In genomic region chr6:136920320-136921257, GRCm38 (mm10) we compare ENCODE assay signal across 8 mouse cellular contexts. TPM values are rescaled to one million over a fixed set of nuclear protein-coding genes. Genes with fewer than 3 reads are reported as not detected.
A peak's percentile ranks its signal among the peaks of the same experiment; 100 is the strongest.
DNase-seq lines count a peak whose midpoint lies in the region; ATAC-seq and TF ChIP-seq lines count a peak whose summit lies in the region.

No protein-coding gene starts in this region.

- peak; percentile 64; the same call in 1 of the 2 replicates for TF ChIP-seq EP300 in heart, adult 2 months (IDR thresholded peaks at IDR 0.05; ENCODE audit: insufficient read depth, low read depth, low read length)

- H3K4me1 ChIP-seq in embryonic facial prominence, embryonic 11.5 days (ENCODE audit: control insufficient read depth, insufficient read depth, low read length), result no peaks in the 10 kb centered on the region
- peaks cover 7% of the 10 kb centered on the region for H3K4me1 ChIP-seq in heart, adult 2 months (ENCODE audit: control insufficient read depth, insufficient read depth, low read length)
- no peaks in the 10 kb centered on the region for H3K4me1 ChIP-seq in midbrain, postnatal 0 days (ENCODE audit: insufficient read depth, low read length)

- H3K4me3 ChIP-seq in embryonic facial prominence, embryonic 11.5 days (ENCODE audit: low read depth, low read length), result no peak overlapping the region
- H3K4me3 ChIP-seq in heart, adult 2 months, result no peak overlapping the region
- H3K4me3 ChIP-seq in midbrain, postnatal 0 days (ENCODE audit: low read depth, low read length), result no peak overlapping the region

- H3K27ac ChIP-seq in embryonic facial prominence, embryonic 11.5 days (replicated peaks; ENCODE audit: low read depth, low read length), result no peak overlapping the region
- peak overlapping the region; percentile 43 for H3K27ac ChIP-seq in heart, adult 2 months
- no peak overlapping the region for H3K27ac ChIP-seq in midbrain, postnatal 0 days (ENCODE audit: low read depth, low read length)

- no peaks in the 10 kb centered on the region for H3K9me3 ChIP-seq in embryonic facial prominence, embryonic 11.5 days (replicated peaks; ENCODE audit: control insufficient read depth, low read length)
- no peaks in the 10 kb centered on the region for H3K9me3 ChIP-seq in midbrain, postnatal 0 days (ENCODE audit: low read length)

- WGBS in embryonic facial prominence, embryonic 11.5 days, result 49% methylated on average over 16 of the region's 16 CpGs
- 27% methylated on average over 16 of the region's 16 CpGs for WGBS in heart, adult 2 months
- WGBS in midbrain, postnatal 0 days, result 45% methylated on average over 16 of the region's 16 CpGs

- H3K27me3 ChIP-seq in embryonic facial prominence, embryonic 11.5 days (ENCODE audit: control insufficient read depth, insufficient read depth, low read length), result no peaks in the 10 kb centered on the region
- no peaks in the 10 kb centered on the region for H3K27me3 ChIP-seq in heart, adult 2 months (ENCODE audit: control insufficient read depth, insufficient read depth, low read length)
- no peaks in the 10 kb centered on the region for H3K27me3 ChIP-seq in midbrain, postnatal 0 days (ENCODE audit: insufficient read depth, low read length)
- no peaks in the 10 kb centered on the region for H3K27me3 ChIP-seq in splenic B cell, adult 2 months (ENCODE audit: control insufficient read depth, insufficient read depth, low read length, poor library complexity, severe bottlenecking)

- peak; percentile 96 for TF ChIP-seq CTCF in heart, adult 2 months (IDR thresholded peaks at IDR 0.05)
- TF ChIP-seq CTCF in midbrain, postnatal 0 days (IDR thresholded peaks at IDR 0.05), result peak; percentile 92

- no peak overlapping the region for H3K9ac ChIP-seq in embryonic facial prominence, embryonic 11.5 days (replicated peaks; ENCODE audit: low read length)
- H3K9ac ChIP-seq in heart, adult 2 months (ENCODE audit: low read depth, low read length), result peak overlapping the region; percentile 42
- H3K9ac ChIP-seq in midbrain, postnatal 0 days (replicated peaks; ENCODE audit: low read length, poor library complexity, severe bottlenecking), result no peak overlapping the region

- H3K79me2 ChIP-seq in heart, adult 2 months (replicated peaks; ENCODE audit: control insufficient read depth, insufficient read depth, low read length), result no peaks in the 10 kb centered on the region

- peak; percentile 88 for DNase-seq in 3T3-L1 (ENCODE audit: low read depth, low spot score)
- peak; percentile 69 to 76 for DNase-seq in adrenal gland, adult 18-20 months (ENCODE audit: low spot score in 2 of 2)
- peak; percentile 88 for DNase-seq in embryonic facial prominence, embryonic 11.5 days (ENCODE audit: low spot score)
- DNase-seq in heart, adult 2 months, result peak; percentile 68 to 69
- peak; percentile 62 to 82 for DNase-seq in kidney, adult 8-10 months
- DNase-seq in left cerebral cortex, postnatal 4 days, result peak; percentile 68
- peak; percentile 82 for DNase-seq in midbrain, postnatal 0 days (ENCODE audit: low spot score)
- peak; percentile 82 for DNase-seq in splenic B cell, adult 2 months (ENCODE audit: low read depth, low spot score)

- H3K4me2 ChIP-seq in embryonic facial prominence, embryonic 11.5 days (ENCODE audit: low read depth, low read length), result no peak overlapping the region
- H3K4me2 ChIP-seq in midbrain, postnatal 0 days (ENCODE audit: low read depth, low read length, poor library complexity, severe bottlenecking), result no peak overlapping the region

- no peak for TF ChIP-seq POLR2A in heart, adult 2 months (IDR thresholded peaks at IDR 0.05; ENCODE audit: insufficient read depth, low read depth, low read length)

- ATAC-seq in embryonic facial prominence, embryonic 11.5 days (replicated peaks; ENCODE audit: insufficient number of reproducible peaks, low FRiP score, low TSS enrichment, low read depth), result no peak
- ATAC-seq in midbrain, postnatal 0 days (ENCODE audit: low FRiP score), result no peak; the same call in 1 of the 2 replicates

- no peaks in the 10 kb centered on the region for H3K36me3 ChIP-seq in embryonic facial prominence, embryonic 11.5 days (replicated peaks; ENCODE audit: control insufficient read depth, insufficient read depth, low read depth, low read length)
- no peaks in the 10 kb centered on the region for H3K36me3 ChIP-seq in heart, adult 2 months (ENCODE audit: control insufficient read depth, insufficient read depth, low read length)
- no peaks in the 10 kb centered on the region for H3K36me3 ChIP-seq in midbrain, postnatal 0 days (ENCODE audit: insufficient read depth, low read length)
- peaks cover 17% of the 10 kb centered on the region for H3K36me3 ChIP-seq in splenic B cell, adult 2 months (ENCODE audit: control insufficient read depth, insufficient read depth, low read length, poor library complexity, severe bottlenecking)

- intact Hi-C loops in heart, adult 2 months (cut with DNase I), result loop anchor here (1.0 to 5.0 kb wide), 2 partner anchors 47 to 59 kb away; no protein-coding TSS in a partner anchor
- intact Hi-C loops in left cerebral cortex, postnatal 4 days (cut with DNase I), result loop anchor here (2.0 kb wide), 1 partner anchor 60 kb away; no protein-coding TSS in a partner anchor

RNA-seq across cellular contexts. Expression of gene Erp27, which starts 1.4 kb away (rescaled TPM):
- not detected for total RNA-seq in adrenal gland, adult 18-20 months (2021)
- polyA plus RNA-seq in embryonic facial prominence, embryonic 11.5 days (2014; fragmentation: Nextera tagmentation; extraction: Ambion mirVana), result not detected in 2 replicates
- not detected for total RNA-seq in heart, adult 2 months (2021)
- 0.29 and 0.51 TPM in 2 replicates for polyA plus RNA-seq in heart, adult 2 months (2012; rRNA removed)
- total RNA-seq in left cerebral cortex, postnatal 4 days (2021), result under 1 TPM; 0.56 to 0.64 TPM
- not detected in 2 replicates for total RNA-seq in midbrain, postnatal 0 days (2014; rRNA removed)
- not detected in 2 replicates for polyA plus RNA-seq in midbrain, postnatal 0 days (2015; fragmentation: Nextera tagmentation; extraction: Ambion mirVana)

RNA-seq across cellular contexts. Expression of gene Pde6h, which starts 3.0 kb away (rescaled TPM):
- total RNA-seq in adrenal gland, adult 18-20 months (2021), result not detected
- not detected in 2 replicates for polyA plus RNA-seq in embryonic facial prominence, embryonic 11.5 days (2014; fragmentation: Nextera tagmentation; extraction: Ambion mirVana)
- under 1 TPM in 1 of 2 experiments, not detected in 1; 0.30 TPM for total RNA-seq in heart, adult 2 months (2021)
- polyA plus RNA-seq in heart, adult 2 months (2012; rRNA removed), result 0.04 and 0.26 TPM in 2 replicates
- total RNA-seq in left cerebral cortex, postnatal 4 days (2021), result 1 to 10 TPM in 1 of 2 experiments, under 1 TPM in 1; 0.50 to 1.0 TPM
- total RNA-seq in midbrain, postnatal 0 days (2014; rRNA removed), result 0.05 and 0.19 TPM in 2 replicates
- 0.37 and 0.84 TPM in 2 replicates for polyA plus RNA-seq in midbrain, postnatal 0 days (2015; fragmentation: Nextera tagmentation; extraction: Ambion mirVana)

RNA-seq across cellular contexts. Expression of gene Arhgdib, which starts 21.1 kb away (rescaled TPM):
- 10 to 100 TPM; 20.0 to 25.7 TPM for total RNA-seq in adrenal gland, adult 18-20 months (2021)
- polyA plus RNA-seq in embryonic facial prominence, embryonic 11.5 days (2014; fragmentation: Nextera tagmentation; extraction: Ambion mirVana), result 56.2 and 58.1 TPM in 2 replicates
- total RNA-seq in heart, adult 2 months (2021), result 10 to 100 TPM; 24.0 to 30.4 TPM
- polyA plus RNA-seq in heart, adult 2 months (2012; rRNA removed), result 41.7 and 57.6 TPM in 2 replicates
- total RNA-seq in left cerebral cortex, postnatal 4 days (2021), result 10 to 100 TPM; 24.4 to 28.9 TPM
- 8.3 and 9.0 TPM in 2 replicates for total RNA-seq in midbrain, postnatal 0 days (2014; rRNA removed)
- 16.1 and 19.0 TPM in 2 replicates for polyA plus RNA-seq in midbrain, postnatal 0 days (2015; fragmentation: Nextera tagmentation; extraction: Ambion mirVana)

RNA-seq across cellular contexts. Expression of gene Mgp, which starts 45.0 kb away (rescaled TPM):
- total RNA-seq in adrenal gland, adult 18-20 months (2021), result 100 to 1,000 TPM; 192 to 202 TPM
- 9.7 and 11.8 TPM in 2 replicates for polyA plus RNA-seq in embryonic facial prominence, embryonic 11.5 days (2014; fragmentation: Nextera tagmentation; extraction: Ambion mirVana)
- 100 to 1,000 TPM; 409 to 433 TPM for total RNA-seq in heart, adult 2 months (2021)
- polyA plus RNA-seq in heart, adult 2 months (2012; rRNA removed), result 1,071 and 1,296 TPM in 2 replicates
- 10 to 100 TPM; 16.3 to 19.2 TPM for total RNA-seq in left cerebral cortex, postnatal 4 days (2021)
- total RNA-seq in midbrain, postnatal 0 days (2014; rRNA removed), result 25.6 and 31.4 TPM in 2 replicates
- polyA plus RNA-seq in midbrain, postnatal 0 days (2015; fragmentation: Nextera tagmentation; extraction: Ambion mirVana), result 72.6 and 74.6 TPM in 2 replicates
